Comparison of ENCODE assay signal across 19 mouse cellular contexts in the genomic region with DNA sequence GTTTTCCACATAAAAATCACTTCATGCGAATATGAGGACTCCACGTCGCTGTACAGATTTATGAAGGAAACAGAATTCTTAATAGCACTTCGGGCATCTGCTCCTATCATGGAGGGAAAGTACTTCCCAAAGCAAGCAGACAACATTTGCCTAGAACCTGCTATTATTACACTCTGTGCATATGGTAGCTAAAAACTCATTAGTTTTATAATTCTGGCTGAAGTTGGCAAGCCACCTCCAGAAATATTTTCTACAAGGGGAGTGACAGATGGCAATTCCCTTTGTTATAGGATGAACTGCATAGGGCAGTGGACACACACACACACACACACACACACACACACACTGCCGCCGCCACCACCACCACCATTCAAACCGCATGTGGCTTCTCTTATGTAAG.
A peak's percentile ranks its signal among the peaks of the same experiment; 100 is the strongest.
DNase-seq lines count a peak whose midpoint lies in the region; ATAC-seq lines count a peak whose summit lies in the region.
"Had no signal": no experiment of that assay in that cellular context is flagged by ENCODE, and none has a peak within 500 bp of the region (broad histone marks: within the 10 kb centered on the region; RNA-seq: fewer than 3 reads in every experiment).

No protein-coding gene starts in this region.

- H3K27ac ChIP-seq in forebrain, embryonic 15.5 days (replicated peaks), result no peak overlapping the region
- H3K27ac ChIP-seq in forebrain, embryonic 11.5 days (ENCODE audit: low read depth, low read length), result no peak overlapping the region
- H3K27ac ChIP-seq: hindbrain, embryonic 10.5 days; intestine, embryonic 15.5 days; liver, embryonic 14.5 days had no signal

- H3K4me2 ChIP-seq in forebrain, embryonic 15.5 days (replicated peaks), result no peak overlapping the region
- no peak overlapping the region for H3K4me2 ChIP-seq in forebrain, embryonic 11.5 days (ENCODE audit: low read depth, low read length, severe bottlenecking)
- H3K4me2 ChIP-seq: heart, embryonic 12.5 days; intestine, embryonic 15.5 days; midbrain, embryonic 11.5 days had no signal

- H3K4me1 ChIP-seq in forebrain, embryonic 15.5 days, result no peaks in the 10 kb centered on the region
- no peaks in the 10 kb centered on the region for H3K4me1 ChIP-seq in forebrain, embryonic 11.5 days (replicated peaks; ENCODE audit: control insufficient read depth, insufficient read depth, low read length)
- H3K4me1 ChIP-seq: hindbrain, embryonic 10.5 days; intestine, embryonic 15.5 days had no signal

- ATAC-seq in forebrain, embryonic 15.5 days (replicated peaks), result peak; percentile 63
- no peak for ATAC-seq in forebrain, embryonic 11.5 days (replicated peaks; ENCODE audit: low FRiP score)
- ATAC-seq: intestine, embryonic 15.5 days had no signal

- 52% methylated on average over 7 of the region's 7 CpGs for WGBS in forebrain, embryonic 15.5 days
- WGBS in forebrain, embryonic 11.5 days, result 92% methylated on average over 7 of the region's 7 CpGs

- no peaks in the 10 kb centered on the region for H3K9me3 ChIP-seq in forebrain, embryonic 15.5 days
- no peaks in the 10 kb centered on the region for H3K9me3 ChIP-seq in forebrain, embryonic 11.5 days (ENCODE audit: control insufficient read depth, low read length)
- H3K9me3 ChIP-seq: intestine, embryonic 15.5 days had no signal

- DNase-seq in forebrain, embryonic 11.5 days (ENCODE audit: low spot score), result no peak
- DNase-seq in brain, adult 2 months (ENCODE audit: low read depth, low spot score), result peak; percentile 75
- peak; percentile 49 for DNase-seq in cerebellum, adult 9-11 months
- DNase-seq in layer of hippocampus, adult 9-10 months (ENCODE audit: low spot score), result peak; percentile 49
- no peak for DNase-seq in kidney, adult 9 months
- no peak for DNase-seq in thymus, postnatal 4 days
- DNase-seq in B cell, adult 2 months, result no peak
- DNase-seq: adrenal gland, adult 8-10 months; gastrocnemius, postnatal 25 days; kidney, postnatal 10 days; lung, postnatal 10 days; spleen, adult 18-20 months had no signal

- H3K27me3 ChIP-seq in forebrain, embryonic 15.5 days, result no peaks in the 10 kb centered on the region
- H3K27me3 ChIP-seq in forebrain, embryonic 11.5 days (ENCODE audit: control insufficient read depth, insufficient read depth, low read length), result no peaks in the 10 kb centered on the region
- H3K27me3 ChIP-seq: heart, embryonic 12.5 days; intestine, embryonic 15.5 days had no signal

- H3K4me3 ChIP-seq in forebrain, embryonic 15.5 days, result no peak overlapping the region
- H3K4me3 ChIP-seq in forebrain, embryonic 11.5 days (ENCODE audit: low read depth, low read length), result no peak overlapping the region
- H3K4me3 ChIP-seq: heart, embryonic 12.5 days; hindbrain, embryonic 10.5 days; intestine, embryonic 15.5 days; myocyte had no signal

- no peak overlapping the region for H3K9ac ChIP-seq in forebrain, embryonic 15.5 days (replicated peaks)
- H3K9ac ChIP-seq in forebrain, embryonic 11.5 days (ENCODE audit: low read length), result no peak overlapping the region
- H3K9ac ChIP-seq: heart, embryonic 12.5 days; intestine, embryonic 15.5 days; liver, embryonic 14.5 days had no signal

- H3K36me3 ChIP-seq in forebrain, embryonic 15.5 days, result no peaks in the 10 kb centered on the region
- H3K36me3 ChIP-seq in forebrain, embryonic 11.5 days (ENCODE audit: control insufficient read depth, insufficient read depth, low read length), result no peaks in the 10 kb centered on the region
- H3K36me3 ChIP-seq: heart, embryonic 12.5 days; hindbrain, embryonic 10.5 days; intestine, embryonic 15.5 days had no signal

Comparison
In these comparisons a context has a peak if more than half of its experiments do, and no peak if none do; other contexts are left out.
1. DNase-seq: peak in brain, adult 2 months (single experiment), cerebellum, adult 9-11 months (single experiment) and layer of hippocampus, adult 9-10 months (single experiment); none in forebrain, embryonic 11.5 days (single experiment), kidney, adult 9 months (single experiment), thymus, postnatal 4 days (single experiment) and B cell, adult 2 months (0 of 2).